Mouse (Mus musculus) thymus, postnatal 25 days (tissue): ENCODE data around the gene Yap1.
A peak's percentile ranks its signal among the peaks of the same experiment; 100 is the strongest.
"Not testable (repeated sequence)": the region's sequence is repeated elsewhere in the genome, so short reads cannot be mapped to it uniquely, and the experiment has no call there.

ENCODE experiments used
- DNase-seq: peaks from one replicate; pipeline ENCODE4 v3.0.0; 2022

The Yap1 gene

DNA sequence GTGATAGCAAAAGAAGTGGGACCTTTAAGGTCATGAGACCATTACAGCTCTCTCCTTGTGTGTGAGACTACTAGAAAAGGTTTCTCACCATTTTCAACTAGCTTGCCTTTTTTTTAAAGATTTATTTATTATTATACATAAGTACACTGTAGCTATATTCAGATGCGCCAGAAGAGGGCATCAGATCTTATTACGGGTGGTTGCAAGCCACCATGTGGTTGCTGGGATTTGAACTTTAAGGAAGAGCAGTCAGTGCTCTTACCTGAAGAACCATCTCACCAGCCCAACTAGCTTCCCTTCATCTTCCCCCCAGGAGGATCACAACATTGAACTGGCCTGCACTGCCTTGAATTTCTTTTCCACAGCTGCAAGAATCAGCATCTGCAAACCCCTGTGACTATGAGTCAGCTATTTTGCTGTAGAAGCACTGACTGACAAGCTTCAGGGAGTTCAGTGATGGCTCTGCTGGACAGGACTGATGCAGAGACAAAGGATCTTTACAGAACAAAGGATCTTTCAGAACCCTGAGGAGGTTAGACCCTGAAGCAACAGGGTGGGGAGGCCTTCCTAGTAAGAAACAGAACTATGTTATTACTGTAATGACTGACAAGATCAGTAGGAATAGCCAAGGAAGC is 96.9 kb downstream of the Yap1 start:
- no peak for DNase-seq

DNA sequence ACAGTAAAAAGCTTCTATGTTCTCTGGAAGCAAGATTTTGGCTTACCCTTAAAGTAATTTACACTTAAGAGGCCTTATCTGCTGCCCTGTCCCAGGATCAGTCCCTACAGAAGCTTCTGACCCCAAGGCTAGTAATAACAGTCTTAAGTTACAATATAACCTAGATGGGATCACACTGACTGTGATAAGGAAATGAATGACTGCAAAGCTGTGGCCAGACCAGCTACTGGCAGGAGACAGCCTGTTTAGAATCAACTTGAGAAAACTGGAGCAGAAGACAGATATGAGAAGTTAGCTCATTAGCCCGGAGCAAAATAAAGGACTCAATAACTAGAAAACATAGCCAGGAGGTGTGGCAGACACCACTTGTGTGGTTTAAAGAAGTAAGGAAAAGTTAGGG is 97.8 kb downstream of the Yap1 start:
- no peak for DNase-seq

- no peak for DNase-seq
These were observed 100.6 kb downstream of the Yap1 start for GRCm38 (mm10) chr9:7903825-7904224.

- no peak for DNase-seq
These were observed 101.1 kb downstream of the Yap1 start for GRCm38 (mm10) chr9:7903262-7903661.

- no peak for DNase-seq
These were observed 102.1 kb downstream of the Yap1 start for GRCm38 (mm10) chr9:7902311-7902710.

- no peak for DNase-seq
These were observed 103.4 kb downstream of the Yap1 start for GRCm38 (mm10) chr9:7900965-7901364.

DNA sequence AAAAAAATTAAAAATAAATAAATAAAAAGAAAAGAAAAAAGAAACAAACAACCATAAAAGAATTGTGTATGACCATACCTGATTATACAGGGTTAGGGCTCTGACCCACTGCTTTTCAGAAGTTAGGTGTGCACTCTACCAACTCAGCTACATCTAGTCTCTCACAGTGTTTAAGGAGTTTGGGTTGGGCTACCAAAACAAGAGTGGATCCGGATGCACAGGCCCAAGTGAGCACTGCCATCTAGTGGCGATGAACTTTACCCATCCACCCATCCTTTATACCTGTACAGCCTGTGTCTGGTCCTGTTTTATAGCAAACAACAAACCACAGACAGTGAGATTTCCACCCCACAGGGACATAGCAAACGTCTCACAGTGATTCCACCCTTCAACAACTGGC is 106.9 kb downstream of the Yap1 start:
- peak; percentile 74 for DNase-seq

GRCm38 (mm10) chr9:7891796-7892195 is 112.6 kb downstream of the Yap1 start:
- DNase-seq = not testable (repeated sequence)

GRCm38 (mm10) chr9:7891177-7891576 is 113.2 kb downstream of the Yap1 start:
- DNase-seq = no peak

- no peak for DNase-seq
These were observed 120.0 kb downstream of the Yap1 start for GRCm38 (mm10) chr9:7884346-7884745.

- no peak for DNase-seq
These were observed 122.0 kb downstream of the Yap1 start for GRCm38 (mm10) chr9:7882304-7882865.
